Mouse (Mus musculus): ENCODE results near the gene Cacna1c. TPM values are rescaled to one million over a fixed set of nuclear protein-coding genes. Genes with fewer than 3 reads are reported as not detected.

Cacna1c gene
- total RNA-seq, 2 experiments from 2014 or later, result 3.6 to 4.9 TPM

Other genes starting within 250 kb of the Cacna1c start
- 1 to 10 TPM; 4.2 to 4.3 TPM for gene Dcp1b, start 21.2 kb downstream of the Cacna1c start, total RNA-seq (2021)
- 1 to 10 TPM in 1 of 2 experiments, under 1 TPM in 1; 0.86 to 1.0 TPM for gene Cacna2d4, start 40.1 kb upstream of the Cacna1c start, total RNA-seq (2021)
- under 1 TPM; 0.07 to 0.74 TPM for gene Lrtm2, start 134.3 kb upstream of the Cacna1c start, total RNA-seq (2021)
- gene Adipor2, start 221.3 kb upstream of the Cacna1c start, total RNA-seq (2021), result 10 to 100 TPM; 53.0 to 60.4 TPM

Data from gastrocnemius, postnatal 14 days (tissue).